Mouse (Mus musculus) bone marrow macrophage, adult 2 months (primary cell): ENCODE measurements around the gene Rai14.

Experiments
- CTCF ChIP-seq: IDR thresholded peaks from 2 replicates; pipeline ENCODE4 v1.5.1; 2012; ENCODE audit warnings: low read depth, mild to moderate bottlenecking, low read length, moderate library complexity
- POLR2A ChIP-seq: IDR thresholded peaks from 2 replicates; pipeline ENCODE4 v1.6.1; 2012; ENCODE audit warnings: mild to moderate bottlenecking, low read depth, low read length, borderline replicate concordance

DNA sequence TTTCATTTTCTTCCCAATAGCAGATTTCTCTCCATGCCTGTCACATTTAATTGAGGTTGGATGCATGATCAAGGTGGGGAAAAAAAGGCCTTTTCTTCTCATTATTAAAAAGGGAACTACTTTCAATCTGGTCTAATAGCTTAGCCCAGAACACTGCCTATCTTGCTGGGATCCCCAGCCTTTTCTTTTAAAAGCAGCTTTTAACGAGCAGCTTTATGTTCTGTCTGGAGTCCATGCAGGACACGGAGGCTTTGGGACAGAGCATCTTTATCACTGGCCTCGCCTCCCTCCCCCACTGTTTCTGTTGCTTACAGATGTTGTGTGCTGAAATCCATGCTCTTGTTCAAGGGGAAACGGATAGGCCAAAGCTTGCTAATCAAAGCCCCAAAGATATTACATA is 32.8 kb upstream of the Rai14 start:
- TF ChIP-seq POLR2A (no peak), CTCF (no peak)
